Mouse (Mus musculus): ENCODE data around the gene Banp. TPM values are rescaled to one million over a fixed set of nuclear protein-coding genes. Genes with fewer than 3 reads are reported as not detected.

Gene Banp
- polyA plus RNA-seq, 1 experiment from 2014 or later, result 54.6 TPM

DNA sequence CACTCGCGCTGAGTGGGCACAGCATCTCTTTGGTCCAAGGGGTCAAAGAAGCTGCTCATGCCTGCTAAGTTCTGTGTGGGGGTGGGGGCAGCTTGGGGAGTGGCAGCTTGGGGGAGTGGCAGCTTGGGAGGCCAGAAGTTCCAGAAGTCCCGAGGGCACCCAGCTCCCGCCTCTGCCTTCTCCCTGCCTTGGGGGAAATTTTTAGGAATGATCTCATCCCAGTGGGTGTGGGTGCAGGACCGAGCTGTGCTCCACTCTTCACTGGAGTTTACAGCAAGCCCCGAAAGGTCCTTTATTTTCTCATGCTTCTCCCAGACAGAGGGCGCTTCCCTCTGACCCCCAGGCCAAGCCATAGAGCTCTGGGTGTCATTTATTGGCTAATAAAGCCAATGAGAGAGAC lies 87.7 kb downstream of the Banp start:
- no peaks in the 10 kb centered on the region for H3K4me1 ChIP-seq
- no peak overlapping the region for H3K4me2 ChIP-seq
- no peak overlapping the region for H3K4me3 ChIP-seq
- no peak overlapping the region for H3K9ac ChIP-seq
- WGBS, result 78% methylated on average over 7 of the region's 7 CpGs
- H3K27ac ChIP-seq, result no peak overlapping the region
- no peaks in the 10 kb centered on the region for H3K9me3 ChIP-seq
- no peaks in the 10 kb centered on the region for H3K36me3 ChIP-seq (replicated peaks)
- ATAC-seq (replicated peaks), result no peak
- no peaks in the 10 kb centered on the region for H3K27me3 ChIP-seq (replicated peaks)

DNA sequence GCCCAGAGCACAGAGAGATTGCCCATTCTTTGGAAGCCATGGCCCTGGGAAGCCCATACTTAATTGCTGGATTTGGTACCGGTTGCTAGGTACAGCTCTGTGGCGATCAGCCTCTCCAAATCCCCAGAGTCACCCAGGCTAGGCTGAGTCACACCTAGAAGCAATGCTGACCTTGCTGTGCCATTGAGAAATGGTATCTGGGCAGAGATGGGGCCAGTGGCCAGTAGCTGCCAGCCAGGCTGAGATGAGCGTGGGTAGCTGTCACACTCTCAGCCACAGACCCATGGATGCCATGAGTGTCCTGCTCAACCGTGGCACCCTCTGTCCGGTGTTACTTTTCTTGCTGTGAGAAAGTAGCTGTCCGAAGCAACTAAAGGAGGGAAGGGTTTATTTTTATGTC lies 88.5 kb downstream of the Banp start:
- Histone ChIP-seq H3K4me3 (no peak overlapping the region), H3K27me3 (replicated peaks) (no peaks in the 10 kb centered on the region), H3K36me3 (replicated peaks) (no peaks in the 10 kb centered on the region), H3K27ac (no peak overlapping the region), H3K9ac (no peak overlapping the region), H3K4me2 (no peak overlapping the region), H3K4me1 (no peaks in the 10 kb centered on the region), H3K9me3 (no peaks in the 10 kb centered on the region)
- no peak for ATAC-seq (replicated peaks)
- 88% methylated on average over 6 of the region's 6 CpGs for WGBS

DNA sequence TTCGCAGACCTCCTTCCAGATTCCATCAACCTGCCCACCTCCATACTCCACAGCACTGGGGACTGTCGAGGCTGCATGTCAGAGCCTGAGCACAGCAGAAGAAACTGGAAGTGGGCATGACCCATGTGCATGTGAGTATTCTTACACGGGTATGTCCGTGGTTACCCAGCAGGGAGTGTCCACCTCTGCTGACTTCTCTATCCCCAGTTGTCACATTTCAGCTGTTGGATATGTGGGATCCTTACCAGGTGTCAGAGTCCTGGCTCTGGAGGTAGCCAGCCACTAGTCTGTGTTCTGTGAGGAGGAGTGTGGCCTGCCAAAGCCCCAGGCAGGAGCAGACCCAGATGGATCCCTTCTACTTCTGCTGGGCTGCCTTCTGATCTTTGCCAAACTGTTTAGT lies 89.9 kb downstream of the Banp start:
- no peaks in the 10 kb centered on the region for H3K9me3 ChIP-seq
- H3K27me3 ChIP-seq (replicated peaks), result no peaks in the 10 kb centered on the region
- no peak overlapping the region for H3K4me3 ChIP-seq
- H3K4me2 ChIP-seq, result no peak overlapping the region
- no peak overlapping the region for H3K9ac ChIP-seq
- no peak overlapping the region for H3K27ac ChIP-seq
- no peaks in the 10 kb centered on the region for H3K36me3 ChIP-seq (replicated peaks)
- no peaks in the 10 kb centered on the region for H3K4me1 ChIP-seq
- no peak for ATAC-seq (replicated peaks)
- WGBS, result 81% methylated on average over 4 of the region's 4 CpGs

DNA sequence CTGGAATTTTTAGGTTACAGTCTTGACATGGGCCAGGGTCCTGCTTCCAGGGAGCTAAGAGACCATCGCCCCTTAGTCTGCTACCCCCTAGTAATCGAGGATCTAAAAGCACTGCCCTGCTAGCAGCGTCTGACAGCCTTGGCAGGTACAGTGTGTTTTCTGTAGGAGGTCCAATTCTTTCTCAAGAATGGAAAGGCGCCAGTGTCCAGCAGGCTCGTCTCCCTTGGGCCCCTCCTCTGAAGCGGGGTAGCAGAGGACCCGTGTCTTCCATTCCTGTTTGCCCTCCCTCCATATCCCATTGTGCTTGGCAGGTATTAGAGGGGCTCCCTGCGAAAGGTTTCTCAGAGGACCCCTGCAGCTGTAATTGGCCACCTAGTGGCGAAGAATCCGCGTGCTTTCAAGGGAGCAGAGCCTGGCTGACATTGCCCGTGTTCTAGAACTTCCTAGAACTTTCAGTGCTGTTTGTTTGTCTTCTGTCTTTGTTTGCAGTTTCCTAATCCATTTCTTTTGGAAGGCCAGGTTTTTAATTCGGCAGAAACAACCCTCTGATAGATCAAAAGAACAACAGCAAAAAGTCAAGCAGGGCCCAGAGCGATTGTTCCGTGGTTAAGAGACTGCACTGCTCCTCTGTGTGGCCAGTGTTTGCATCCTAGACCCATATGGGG lies 97.8 kb downstream of the Banp start:
- H3K36me3 ChIP-seq (replicated peaks), result no peaks in the 10 kb centered on the region
- no peaks in the 10 kb centered on the region for H3K9me3 ChIP-seq
- no peak overlapping the region for H3K4me2 ChIP-seq
- no peak overlapping the region for H3K4me3 ChIP-seq
- 61% methylated on average over 15 of the region's 15 CpGs for WGBS
- ATAC-seq (replicated peaks), result no peak
- no peak overlapping the region for H3K9ac ChIP-seq
- H3K27ac ChIP-seq, result no peak overlapping the region
- H3K27me3 ChIP-seq (replicated peaks), result no peaks in the 10 kb centered on the region
- H3K4me1 ChIP-seq, result no peaks in the 10 kb centered on the region

DNA sequence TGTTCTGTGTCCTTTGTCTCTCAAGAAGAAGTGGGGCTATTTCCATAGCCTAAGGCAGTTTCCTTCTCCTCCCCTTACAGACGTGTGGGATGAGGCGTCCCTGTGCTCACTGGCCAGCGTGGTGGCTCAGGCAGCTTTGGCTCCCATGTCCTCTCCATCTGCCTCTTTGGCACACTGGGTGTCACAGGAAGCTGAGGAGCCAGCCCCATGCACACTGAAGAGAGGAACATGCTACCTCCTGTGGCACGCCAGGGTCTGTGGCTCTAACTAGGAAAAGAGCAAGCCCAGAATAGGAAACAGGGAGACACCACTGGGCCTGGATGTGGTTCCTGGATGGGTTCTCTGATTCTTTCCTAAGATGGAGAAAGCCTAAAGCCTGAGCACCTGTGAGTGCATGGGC lies 99.7 kb downstream of the Banp start:
- H3K4me1 ChIP-seq, result no peaks in the 10 kb centered on the region
- no peak overlapping the region for H3K9ac ChIP-seq
- H3K9me3 ChIP-seq, result no peaks in the 10 kb centered on the region
- no peak overlapping the region for H3K27ac ChIP-seq
- 93% methylated on average over 4 of the region's 4 CpGs for WGBS
- no peak overlapping the region for H3K4me2 ChIP-seq
- no peak for ATAC-seq (replicated peaks)
- no peaks in the 10 kb centered on the region for H3K36me3 ChIP-seq (replicated peaks)
- H3K4me3 ChIP-seq, result no peak overlapping the region
- no peaks in the 10 kb centered on the region for H3K27me3 ChIP-seq (replicated peaks)

DNA sequence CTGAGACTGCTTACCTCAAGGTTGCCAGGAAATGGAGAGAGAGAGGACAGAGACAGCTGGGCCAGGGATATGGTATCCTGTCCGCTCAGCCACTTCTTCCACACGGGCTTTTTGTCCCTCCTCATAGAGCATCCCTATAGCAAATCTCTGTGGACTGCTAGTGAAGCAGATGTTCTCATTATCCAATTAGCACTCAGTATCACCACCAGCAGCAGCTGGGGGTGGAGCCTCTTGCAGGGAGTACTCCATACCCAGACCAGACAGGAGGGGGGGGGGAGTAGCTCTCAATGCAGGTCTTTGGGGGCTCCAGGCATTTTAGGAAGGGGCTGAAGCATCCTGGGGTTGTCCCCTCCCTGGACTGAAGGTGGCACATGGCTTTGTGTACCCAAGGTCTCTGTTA lies 100.4 kb downstream of the Banp start:
- Histone ChIP-seq H3K27ac (no peak overlapping the region), H3K27me3 (replicated peaks) (no peaks in the 10 kb centered on the region), H3K36me3 (replicated peaks) (no peaks in the 10 kb centered on the region), H3K9ac (no peak overlapping the region), H3K4me3 (no peak overlapping the region), H3K4me1 (no peaks in the 10 kb centered on the region), H3K4me2 (no peak overlapping the region), H3K9me3 (no peaks in the 10 kb centered on the region)
- ATAC-seq (replicated peaks), result no peak
- WGBS, result 53% methylated on average over 2 of the region's 2 CpGs

DNA sequence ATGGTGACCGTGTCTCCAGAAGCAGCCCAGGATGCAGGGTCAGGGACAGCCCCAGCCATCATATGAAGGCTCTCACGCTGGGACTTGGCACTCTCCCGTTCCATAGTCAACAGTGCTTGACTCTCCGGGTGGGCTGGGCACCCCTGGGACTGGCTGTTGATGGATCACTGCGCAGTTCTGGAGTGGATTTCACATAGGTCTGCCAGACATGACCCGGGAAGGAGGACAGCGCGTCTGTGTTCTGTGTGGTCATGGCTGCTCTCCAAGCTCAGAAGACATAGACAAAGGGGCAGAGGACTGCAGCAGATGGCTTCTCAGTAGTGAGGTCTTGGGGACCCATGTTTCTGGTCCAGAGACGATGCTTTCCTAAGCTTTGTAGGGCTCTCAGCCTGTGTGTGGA lies 101.1 kb downstream of the Banp start:
- no peak overlapping the region for H3K4me2 ChIP-seq
- H3K9me3 ChIP-seq, result no peaks in the 10 kb centered on the region
- H3K4me1 ChIP-seq, result no peaks in the 10 kb centered on the region
- H3K27me3 ChIP-seq (replicated peaks), result no peaks in the 10 kb centered on the region
- H3K27ac ChIP-seq, result no peak overlapping the region
- no peak overlapping the region for H3K4me3 ChIP-seq
- ATAC-seq (replicated peaks), result no peak
- no peaks in the 10 kb centered on the region for H3K36me3 ChIP-seq (replicated peaks)
- WGBS, result 93% methylated on average over 9 of the region's 9 CpGs
- no peak overlapping the region for H3K9ac ChIP-seq

DNA sequence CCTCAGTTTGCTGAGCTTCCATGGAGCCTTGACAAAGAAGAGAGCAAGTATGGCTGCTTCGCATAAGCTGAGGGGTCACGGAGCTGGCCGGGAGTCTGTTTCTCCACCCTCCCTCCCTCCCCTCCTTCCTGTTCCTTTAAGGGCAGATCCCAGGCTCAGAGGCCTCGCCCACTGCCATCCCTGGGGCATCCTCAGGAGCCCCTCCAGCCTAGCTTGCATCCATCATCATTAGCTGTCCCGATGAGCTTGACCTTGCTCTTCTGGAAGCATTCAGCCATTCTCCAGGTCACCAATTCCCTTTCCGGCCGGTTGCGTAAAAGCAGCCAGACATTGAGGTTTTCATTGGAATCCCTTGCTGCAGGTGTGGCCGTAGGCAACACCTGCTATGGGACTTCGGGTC lies 105.8 kb downstream of the Banp start:
- H3K4me3 ChIP-seq, result no peak overlapping the region
- H3K36me3 ChIP-seq (replicated peaks), result no peaks in the 10 kb centered on the region
- WGBS, result 66% methylated on average over 10 of the region's 10 CpGs
- no peaks in the 10 kb centered on the region for H3K4me1 ChIP-seq
- no peak overlapping the region for H3K4me2 ChIP-seq
- H3K27me3 ChIP-seq (replicated peaks), result no peaks in the 10 kb centered on the region
- ATAC-seq (replicated peaks), result no peak
- H3K27ac ChIP-seq, result no peak overlapping the region
- no peaks in the 10 kb centered on the region for H3K9me3 ChIP-seq
- H3K9ac ChIP-seq, result no peak overlapping the region

DNA sequence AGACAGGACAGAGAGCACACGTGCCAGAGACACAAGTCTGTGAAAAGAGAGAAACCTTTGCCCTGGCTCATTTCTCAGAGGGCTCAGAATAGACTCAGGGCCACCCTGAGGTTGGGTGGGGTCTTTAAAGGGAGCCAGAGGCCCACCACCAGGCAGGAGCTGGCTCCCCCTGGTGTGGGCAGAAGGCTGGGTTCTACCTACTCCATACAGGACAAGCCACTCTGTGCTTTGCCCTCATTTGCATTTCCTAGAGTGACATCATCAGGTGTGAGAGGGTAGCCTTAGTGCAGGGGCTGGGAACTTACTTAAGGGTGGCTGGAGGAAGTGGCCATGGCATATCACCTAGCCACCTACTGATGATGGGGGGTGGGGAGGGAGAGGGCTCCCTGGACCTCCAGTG lies 106.6 kb downstream of the Banp start:
- WGBS, result 38% methylated on average over 1 of the region's 1 CpGs
- no peaks in the 10 kb centered on the region for H3K36me3 ChIP-seq (replicated peaks)
- H3K9me3 ChIP-seq, result no peaks in the 10 kb centered on the region

DNA sequence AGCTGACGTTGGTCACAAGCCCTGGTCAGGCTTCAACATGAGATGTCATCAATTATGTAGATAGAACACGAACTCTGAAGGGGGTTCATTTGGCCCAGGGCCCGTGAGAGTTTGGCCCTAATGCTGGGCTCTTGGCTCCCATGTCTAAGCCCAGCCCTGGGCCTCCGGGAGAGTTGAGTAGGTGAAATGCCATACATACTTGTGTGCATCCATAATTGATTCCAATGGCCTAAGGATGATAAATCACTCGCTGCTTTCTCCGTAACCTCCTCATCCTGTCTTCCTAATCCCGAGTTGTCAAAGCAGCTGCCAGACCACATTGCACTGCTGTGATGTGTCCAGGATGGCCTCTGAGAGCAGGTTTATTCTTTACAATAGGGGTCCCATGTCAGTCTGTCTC lies 107.3 kb downstream of the Banp start:
- 77% methylated on average over 7 of the region's 7 CpGs for WGBS
- no peak overlapping the region for H3K4me2 ChIP-seq
- H3K36me3 ChIP-seq (replicated peaks), result no peaks in the 10 kb centered on the region
- no peaks in the 10 kb centered on the region for H3K4me1 ChIP-seq
- H3K27me3 ChIP-seq (replicated peaks), result no peaks in the 10 kb centered on the region
- no peak overlapping the region for H3K9ac ChIP-seq
- no peak overlapping the region for H3K4me3 ChIP-seq
- no peaks in the 10 kb centered on the region for H3K9me3 ChIP-seq
- H3K27ac ChIP-seq, result no peak overlapping the region
- no peak for ATAC-seq (replicated peaks)

More for the DNA sequence above, 106.6 kb downstream of the Banp start:
- Histone ChIP-seq H3K9ac (no peak overlapping the region), H3K4me2 (no peak overlapping the region), H3K27ac (no peak overlapping the region), H3K4me1 (no peaks in the 10 kb centered on the region), H3K27me3 (replicated peaks) (no peaks in the 10 kb centered on the region), H3K4me3 (no peak overlapping the region)
- ATAC-seq (replicated peaks), result no peak

DNA sequence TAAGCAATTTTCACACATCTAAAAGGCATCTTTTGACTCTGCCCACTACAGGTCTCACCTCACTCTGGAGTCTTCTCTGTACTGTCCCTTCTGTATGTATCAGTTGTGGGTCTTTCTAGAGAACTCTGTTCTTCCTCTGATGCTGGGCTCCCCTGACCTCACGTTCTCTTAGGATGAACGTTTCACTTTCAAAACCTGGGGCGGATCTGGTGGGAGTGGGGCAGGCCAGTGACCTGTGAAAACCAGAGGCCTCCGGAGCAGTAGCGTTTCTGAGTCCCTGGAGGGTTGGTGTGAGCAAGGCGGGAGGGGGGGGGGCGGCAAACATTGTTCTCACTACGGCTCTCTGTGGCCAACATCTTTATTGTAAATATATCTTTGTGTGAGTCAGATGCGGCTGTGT lies 109.0 kb downstream of the Banp start:
- Histone ChIP-seq H3K27ac (no peak overlapping the region), H3K4me1 (no peaks in the 10 kb centered on the region), H3K4me2 (no peak overlapping the region), H3K4me3 (no peak overlapping the region), H3K9me3 (no peaks in the 10 kb centered on the region), H3K9ac (no peak overlapping the region), H3K36me3 (replicated peaks) (no peaks in the 10 kb centered on the region), H3K27me3 (replicated peaks) (no peaks in the 10 kb centered on the region)
- 63% methylated on average over 9 of the region's 9 CpGs for WGBS
- ATAC-seq (replicated peaks), result no peak

DNA sequence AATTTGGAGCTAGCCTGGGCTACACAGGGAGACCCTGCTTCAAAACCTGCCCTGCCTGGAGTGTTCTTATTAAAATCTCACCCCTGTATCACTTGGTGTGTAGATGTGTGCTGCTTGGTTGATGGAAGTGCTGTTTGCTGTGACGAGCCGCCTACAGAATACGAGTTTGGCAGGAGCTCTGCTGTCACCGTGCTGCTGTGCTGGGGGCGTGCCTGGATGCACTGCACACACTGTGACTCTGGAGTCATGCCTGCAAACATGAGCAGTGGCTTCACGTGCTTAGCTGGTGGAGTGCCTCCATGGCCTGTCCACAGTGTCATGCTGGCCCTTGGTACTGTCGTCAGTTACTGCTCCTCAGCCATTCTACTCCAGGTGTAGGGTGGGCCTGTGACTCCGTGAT lies 109.4 kb downstream of the Banp start:
- Histone ChIP-seq H3K9me3 (no peaks in the 10 kb centered on the region), H3K36me3 (replicated peaks) (no peaks in the 10 kb centered on the region), H3K4me2 (no peak overlapping the region), H3K27ac (no peak overlapping the region), H3K27me3 (replicated peaks) (no peaks in the 10 kb centered on the region), H3K9ac (no peak overlapping the region), H3K4me1 (no peaks in the 10 kb centered on the region), H3K4me3 (no peak overlapping the region)
- ATAC-seq (replicated peaks), result no peak
- 82% methylated on average over 8 of the region's 8 CpGs for WGBS

DNA sequence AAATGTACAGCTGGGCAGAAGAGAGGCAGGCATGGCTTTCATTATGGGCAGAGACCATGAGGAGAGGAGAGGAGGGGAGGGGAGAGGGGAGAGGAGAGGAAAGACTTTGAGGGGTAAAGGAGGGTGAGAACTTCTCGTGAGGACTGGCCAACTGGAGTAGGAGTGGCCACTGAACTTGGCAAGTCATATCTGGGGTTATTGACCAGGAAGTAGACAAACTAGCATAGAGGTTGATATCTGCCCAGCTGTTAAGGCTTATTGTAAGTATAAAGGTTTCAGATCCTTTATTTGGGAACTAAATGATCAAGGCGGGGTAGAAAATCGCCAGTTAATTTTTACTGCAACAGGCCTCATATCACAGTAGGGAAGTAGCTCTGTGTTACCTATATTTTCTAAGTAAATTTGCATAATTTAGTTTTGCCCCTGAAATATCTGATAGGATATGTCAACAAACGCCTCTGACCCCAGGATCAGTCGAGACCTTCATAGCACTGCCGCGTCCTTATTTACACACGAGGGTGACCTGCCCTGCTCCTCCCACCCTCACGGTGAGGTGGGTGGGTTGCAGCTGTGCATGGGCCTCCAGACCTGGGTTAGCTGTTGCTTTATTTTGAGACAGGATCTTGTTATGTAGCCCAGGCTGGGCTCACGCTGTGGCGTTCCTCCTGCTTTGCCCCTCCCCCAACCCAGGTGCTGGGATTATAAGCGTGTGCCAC lies 113.1 kb downstream of the Banp start:
- Histone ChIP-seq H3K9me3 (no peaks in the 10 kb centered on the region), H3K9ac (no peak overlapping the region), H3K36me3 (replicated peaks) (no peaks in the 10 kb centered on the region), H3K4me3 (no peak overlapping the region), H3K27me3 (replicated peaks) (no peaks in the 10 kb centered on the region), H3K4me1 (no peaks in the 10 kb centered on the region), H3K27ac (no peak overlapping the region), H3K4me2 (no peak overlapping the region)
- WGBS, result 77% methylated on average over 12 of the region's 12 CpGs
- ATAC-seq (replicated peaks), result no peak

All from midbrain, embryonic 15.5 days (tissue).